Mouse (Mus musculus) left cerebral cortex, postnatal 36 days (tissue): Measurements from ENCODE around the gene Nudt21. TPM values are rescaled to one million over a fixed set of nuclear protein-coding genes. Genes with fewer than 3 reads are reported as not detected.
A peak's percentile ranks its signal among the peaks of the same experiment; 100 is the strongest.

ENCODE experiments used
- DNase-seq, 2 experiments: peaks; one replicate each; pipeline ENCODE4 v3.0.0; 2021 to 2022; ENCODE audit warnings: low spot score in 2 of 2, mixed read lengths in 1 of 2
- intact Hi-C: fragments of 180-260 bp; cut with DNase I; formaldehyde crosslinking; loops from one replicate; pipeline ENCODE4 v1.15.1; 2025
- total RNA-seq, 2 experiments: library from RNA; stranded (reverse); gene quantifications; 2 replicates each; pipeline ENCODE4 v1.2.3; 2021

The Nudt21 gene
- total RNA-seq, 2 experiments from 2014 or later: 41.3 to 54.3 TPM

DNA sequence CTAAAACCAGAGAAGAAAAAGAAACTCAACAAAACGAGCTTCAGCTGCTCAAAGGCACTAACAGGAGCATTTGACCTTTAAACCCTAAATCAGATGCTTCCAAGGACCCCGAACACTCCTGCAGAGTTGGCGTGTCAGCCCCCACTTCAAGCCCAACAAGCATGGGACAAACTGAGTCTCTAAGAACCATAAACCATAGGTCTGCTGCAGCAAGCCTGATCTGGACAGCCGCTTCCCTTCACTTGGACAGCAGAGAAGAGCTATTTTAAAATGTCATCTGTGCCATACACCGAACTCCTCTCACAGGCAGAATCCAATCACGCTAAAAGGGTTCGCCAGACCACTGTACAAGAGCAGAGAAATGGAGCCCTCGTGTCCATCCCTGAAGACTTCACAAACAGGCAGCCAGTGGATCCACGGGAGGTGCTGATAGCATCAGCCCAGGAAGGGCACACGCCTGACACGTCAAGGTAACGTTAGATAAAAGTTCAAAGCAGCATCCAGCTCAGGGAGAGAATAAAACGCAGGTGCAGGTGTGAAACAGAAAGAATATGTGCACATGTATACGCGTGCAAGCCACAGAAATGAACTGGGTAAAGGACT lies 27.5 kb downstream of the Nudt21 start:
- intact Hi-C loops: no loop called here
- no peak for DNase-seq

DNA sequence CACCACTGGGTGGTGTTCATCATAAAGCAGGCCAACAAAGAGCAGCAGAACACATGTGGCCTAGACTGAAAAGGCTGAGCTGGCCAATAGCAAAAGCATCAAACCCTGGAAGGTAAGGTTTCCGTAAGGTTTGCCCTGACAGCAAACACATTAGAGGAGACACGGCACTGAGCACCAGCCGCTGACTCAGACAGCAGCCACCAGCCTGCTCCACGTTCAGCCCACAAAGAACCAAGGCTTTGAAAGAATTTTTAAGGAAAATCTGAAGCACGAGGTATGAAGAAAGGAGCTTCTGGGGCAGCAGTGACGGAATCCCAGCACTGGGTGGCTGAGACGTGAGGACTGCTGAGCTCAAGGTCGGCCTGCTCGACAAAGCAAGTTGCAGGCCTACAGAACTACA lies 32.7 kb downstream of the Nudt21 start:
- no peak for DNase-seq
- intact Hi-C loops: no loop called here

DNA sequence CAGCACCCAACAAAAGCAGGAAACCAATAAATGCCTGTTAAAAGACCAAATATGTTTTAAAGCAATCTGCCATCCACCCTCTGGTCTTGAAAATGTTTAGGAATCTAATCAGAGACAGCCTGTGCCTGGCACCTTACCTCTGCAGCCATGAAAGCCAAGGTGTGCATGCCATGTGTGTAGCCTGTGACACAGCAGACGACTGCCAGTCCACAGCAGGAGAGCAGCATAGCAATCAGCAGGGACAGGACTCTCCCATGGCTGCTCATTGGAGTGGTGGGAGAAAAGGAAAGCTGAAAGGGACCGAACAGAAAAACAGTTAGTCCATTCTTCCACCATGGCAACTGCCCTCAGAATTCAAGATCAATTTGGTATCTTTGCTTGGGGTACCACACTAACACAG lies 37.9 kb downstream of the Nudt21 start:
- no peak for DNase-seq
- intact Hi-C loops: no loop called here

DNA sequence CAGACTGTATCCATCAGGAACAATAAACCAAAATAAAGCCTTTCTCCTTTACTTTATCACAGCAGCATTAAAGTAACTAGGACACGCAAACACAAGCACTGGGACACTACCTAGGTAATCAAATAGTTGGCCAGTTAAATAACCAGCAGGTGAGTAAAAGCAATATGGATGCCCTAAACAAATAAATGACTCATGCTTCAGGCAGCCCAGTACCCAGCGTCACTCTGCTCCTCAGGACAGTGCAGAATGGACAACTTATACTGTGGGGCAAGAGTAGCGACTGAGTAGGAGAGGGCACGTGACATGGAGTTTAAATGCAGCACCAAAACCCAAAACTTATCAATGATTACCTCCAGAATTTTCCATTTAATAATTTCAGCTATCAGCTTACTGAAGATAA lies 47.1 kb downstream of the Nudt21 start:
- intact Hi-C loops: loop anchor here (10.0 kb wide), 1 partner anchor 215 kb away; no protein-coding TSS in a partner anchor
- no peak for DNase-seq

DNA sequence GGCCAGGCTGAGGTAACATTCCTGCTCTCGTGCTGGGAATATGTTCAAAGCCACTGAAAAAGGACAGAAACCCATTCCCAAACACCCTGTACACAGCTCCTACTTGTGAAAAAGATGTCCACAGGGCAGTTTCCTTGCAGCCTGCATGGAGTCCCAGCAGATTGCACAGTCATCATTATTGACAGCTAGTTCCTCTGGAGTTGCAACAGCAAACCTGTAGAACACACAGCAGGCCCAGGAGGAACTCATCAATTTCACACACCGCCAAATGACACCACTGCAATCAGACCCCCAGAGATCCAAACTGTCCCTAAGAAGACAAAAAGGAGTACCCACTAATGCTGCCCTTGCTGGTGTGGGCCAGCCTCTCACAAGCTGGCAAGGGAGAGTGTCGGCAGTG lies 52.1 kb downstream of the Nudt21 start:
- intact Hi-C loops: loop anchor here (10.0 kb wide), 1 partner anchor 220 kb away; no protein-coding TSS in a partner anchor
- peak in 1 of 2 experiments; percentile 2 for DNase-seq

DNA sequence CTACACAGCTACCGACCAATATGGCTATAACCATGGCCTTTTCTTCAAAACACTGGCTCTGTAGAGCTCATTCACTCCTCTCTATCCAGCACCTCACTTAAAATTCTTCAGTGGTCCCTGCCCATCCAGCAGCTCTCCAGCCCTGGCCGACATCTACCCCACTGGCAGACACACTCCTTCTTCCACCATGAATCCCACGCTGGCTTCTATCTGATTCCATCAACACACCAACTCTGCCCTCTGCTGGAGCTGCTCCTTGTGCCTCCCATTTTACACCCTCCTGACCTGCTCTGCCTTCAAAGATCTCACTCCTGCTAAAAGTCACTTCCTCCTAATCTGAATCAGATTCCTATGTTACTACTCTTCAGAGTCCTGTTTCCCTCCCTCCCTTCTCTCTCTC lies 53.0 kb downstream of the Nudt21 start:
- DNase-seq: peak in 1 of 2 experiments; percentile 10
- intact Hi-C loops: loop anchor here (10.0 kb wide), 1 partner anchor 221 kb away; no protein-coding TSS in a partner anchor

DNA sequence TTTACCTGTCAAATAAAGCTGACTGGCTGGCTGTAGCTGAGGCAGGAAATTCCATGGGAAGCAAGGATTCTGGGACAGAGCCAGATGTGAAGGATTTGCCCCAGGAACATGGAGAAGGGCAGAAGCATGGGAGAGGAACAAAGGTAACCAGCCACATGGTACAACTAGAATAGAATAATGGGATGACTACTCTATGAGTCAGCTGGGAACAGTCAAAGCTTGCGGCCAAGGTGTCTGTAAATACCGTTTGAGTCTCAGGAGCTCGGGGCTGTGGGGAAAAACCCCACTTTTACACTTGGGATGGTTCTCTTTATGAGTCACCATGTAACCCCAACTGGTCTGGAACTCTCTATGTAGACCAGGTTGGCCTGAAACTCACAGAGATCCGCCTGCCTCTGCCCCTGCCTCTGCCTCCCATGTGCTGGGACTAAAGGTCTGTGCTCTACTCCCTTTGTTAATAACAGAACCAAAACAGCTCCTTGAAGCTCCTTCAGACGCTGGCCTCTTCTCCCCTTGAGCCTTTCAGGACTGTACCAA lies 55.1 kb downstream of the Nudt21 start:
- intact Hi-C loops: loop anchor here (10.0 kb wide), 1 partner anchor 223 kb away; no protein-coding TSS in a partner anchor
- DNase-seq: peak in 1 of 2 experiments; percentile 6

DNA sequence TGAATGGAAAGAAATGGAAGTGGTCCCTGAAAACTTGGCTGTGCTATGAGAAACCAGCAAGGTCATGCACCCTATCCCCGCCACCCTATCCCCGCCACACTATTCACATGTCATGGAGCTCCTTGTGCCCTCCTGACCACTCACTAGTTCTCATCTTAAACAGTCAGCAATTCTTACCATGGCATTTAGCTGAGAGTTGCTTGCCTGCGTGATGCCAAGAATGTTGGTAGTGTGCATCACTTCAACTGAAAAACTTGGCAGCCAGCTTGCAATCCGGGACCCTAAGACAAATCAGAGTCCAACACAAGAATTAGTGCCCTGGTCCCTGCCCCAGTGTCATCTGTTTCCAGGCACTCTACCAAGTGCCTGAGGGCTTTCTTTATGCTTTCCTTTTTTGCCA lies 56.7 kb downstream of the Nudt21 start:
- intact Hi-C loops: loop anchor here (10.0 kb wide), 1 partner anchor 225 kb away; no protein-coding TSS in a partner anchor
- peak in 1 of 2 experiments; percentile 1 for DNase-seq

DNA sequence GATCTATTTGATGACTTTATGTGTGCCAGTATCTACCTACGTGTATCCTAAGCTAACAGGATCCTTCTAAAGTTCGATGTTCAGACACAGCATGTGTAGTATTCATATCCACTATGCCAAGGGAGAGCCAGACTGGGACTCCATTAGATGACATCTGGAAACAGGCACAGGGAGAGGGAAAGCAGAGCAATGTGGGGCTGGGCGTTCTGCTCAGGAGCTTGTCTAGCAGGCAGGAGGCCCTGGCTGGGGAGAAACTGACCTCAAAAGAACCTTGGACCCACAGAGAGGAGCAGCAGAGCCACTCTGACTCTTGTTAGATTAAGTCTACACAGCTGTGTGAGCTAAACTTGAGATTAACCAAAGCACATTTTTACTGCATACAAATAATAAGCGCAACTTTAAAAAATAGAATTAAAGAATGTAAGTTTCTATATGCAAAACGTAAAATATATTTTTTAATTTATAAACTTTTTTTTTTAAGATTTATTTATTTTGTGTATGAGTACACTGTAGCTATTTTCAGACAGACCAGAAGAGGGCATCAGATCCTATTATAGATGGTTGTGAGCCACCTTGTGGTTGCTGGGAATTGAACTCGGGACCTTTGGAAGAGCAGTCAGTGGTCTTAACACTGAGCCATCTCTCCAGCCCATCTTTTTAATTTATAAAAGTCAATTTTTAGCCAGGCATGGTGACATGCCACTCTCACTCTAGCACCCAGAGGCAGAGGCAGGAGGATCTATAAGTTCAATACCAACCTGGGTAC lies 60.2 kb downstream of the Nudt21 start:
- peak in 1 of 2 experiments; percentile 1 for DNase-seq
- intact Hi-C loops: no loop called here

DNA sequence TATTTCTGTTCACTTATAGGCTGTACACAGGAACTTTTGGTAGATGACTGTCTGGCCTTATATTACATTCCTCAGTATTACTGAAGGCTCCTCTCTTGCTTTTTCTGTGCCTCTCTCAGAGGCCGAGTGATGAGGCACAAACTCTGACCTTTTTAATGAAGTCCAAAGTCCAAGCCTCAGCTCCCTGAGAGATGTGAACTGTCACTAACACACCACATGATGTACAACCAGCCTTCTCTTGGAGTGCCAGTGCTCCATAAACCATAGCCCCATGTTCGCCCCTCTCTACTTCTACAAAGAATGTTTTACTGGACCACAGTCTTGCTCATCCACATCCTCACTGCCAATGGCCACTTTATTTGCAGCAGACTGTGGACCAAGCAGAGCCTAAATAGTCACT lies 61.5 kb downstream of the Nudt21 start:
- intact Hi-C loops: no loop called here
- peak in 1 of 2 experiments; percentile 2 for DNase-seq

DNA sequence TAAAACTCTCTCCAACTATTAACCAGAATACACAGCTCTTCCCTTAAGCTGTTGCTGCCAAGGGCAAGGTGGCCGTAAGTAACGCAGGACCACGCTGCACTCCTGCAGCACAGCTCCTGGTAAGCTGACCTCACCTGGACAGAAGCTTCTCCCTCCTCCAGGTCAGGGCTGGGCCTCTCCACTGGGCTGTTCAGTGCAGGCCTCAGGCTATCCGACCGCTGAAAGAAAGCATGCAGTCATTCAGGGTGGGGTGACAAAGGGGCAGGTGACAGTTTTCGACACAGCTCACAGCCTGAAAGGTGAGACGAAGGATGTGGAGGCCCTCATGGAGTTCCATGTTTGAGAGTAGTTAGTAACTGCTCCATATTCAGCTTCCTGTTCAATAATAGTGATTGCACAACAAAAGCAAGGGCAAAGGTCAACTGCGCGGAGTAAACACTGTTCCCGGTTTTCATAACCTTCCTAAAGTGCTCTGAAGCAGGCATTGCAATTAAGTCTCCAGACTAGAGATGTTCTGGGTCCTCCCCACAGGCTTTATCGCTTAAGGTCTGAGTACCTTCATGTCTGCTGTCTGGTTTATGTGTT lies 62.1 kb downstream of the Nudt21 start:
- intact Hi-C loops: no loop called here
- DNase-seq: peak in 1 of 2 experiments; percentile 3

DNA sequence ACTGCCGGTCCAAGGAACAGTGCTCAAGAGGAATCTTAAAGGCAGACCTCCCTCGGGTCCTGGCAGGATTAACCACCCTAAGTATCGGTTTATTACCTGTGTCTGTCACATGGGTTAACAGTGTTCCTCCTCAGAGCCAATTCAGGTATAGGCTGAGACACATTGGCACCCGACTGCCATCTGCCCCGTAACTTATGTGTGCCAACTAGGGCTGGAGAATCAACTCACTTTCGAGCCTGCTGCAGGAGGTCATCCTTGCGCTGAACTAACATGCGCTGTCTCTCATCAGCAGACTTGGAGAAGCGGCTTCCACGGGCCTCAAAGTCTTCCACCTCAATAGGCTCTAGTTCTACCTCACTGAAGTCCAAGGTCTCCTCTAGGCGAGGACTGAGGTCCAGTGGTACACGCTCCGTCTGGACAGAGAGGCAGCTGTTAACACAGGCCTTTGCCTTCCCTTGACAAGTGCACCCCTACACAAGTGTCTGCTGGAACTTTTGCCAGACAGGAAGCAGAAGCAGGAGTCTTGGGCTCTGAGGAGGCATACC lies 62.9 kb downstream of the Nudt21 start:
- intact Hi-C loops: no loop called here
- DNase-seq: peak in 1 of 2 experiments; percentile 7

DNA sequence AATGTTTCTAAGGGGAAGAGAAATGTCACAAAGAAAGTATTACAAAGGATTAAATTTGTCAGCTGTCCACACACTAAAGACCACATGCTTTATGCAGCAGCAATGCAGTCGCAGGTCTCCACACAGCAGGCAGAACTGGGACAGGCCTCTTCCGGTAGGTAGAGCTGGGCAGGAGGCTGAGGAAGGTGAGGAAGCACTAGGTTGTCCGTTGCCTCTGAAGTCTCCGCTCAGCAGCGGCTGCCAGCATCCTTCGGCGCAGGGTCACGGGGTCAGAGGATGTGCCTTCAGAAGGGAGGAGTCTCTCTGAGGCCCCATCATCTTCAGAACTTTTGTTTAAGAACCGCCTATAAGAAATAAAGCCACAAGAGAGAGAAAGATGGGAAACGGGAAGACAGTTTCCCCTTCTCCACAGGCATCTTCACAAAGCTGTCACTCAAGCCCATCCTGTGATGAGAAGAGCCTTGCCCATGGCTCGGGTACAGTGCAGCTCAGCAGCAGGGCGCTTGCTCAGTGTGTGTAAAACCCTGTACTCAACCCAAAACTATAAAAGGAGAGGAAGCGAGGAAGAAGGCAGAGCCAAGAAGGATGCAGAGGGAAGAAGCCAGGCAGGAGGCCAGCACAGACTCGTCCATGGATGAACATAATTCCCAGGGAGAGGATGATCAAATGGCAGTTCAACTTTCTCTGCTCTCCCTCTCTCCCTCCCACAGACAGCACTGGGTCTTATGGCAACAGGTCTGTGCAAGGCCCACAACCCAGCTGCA lies 63.7 kb downstream of the Nudt21 start:
- intact Hi-C loops: no loop called here
- peak in 1 of 2 experiments; percentile 26 for DNase-seq

DNA sequence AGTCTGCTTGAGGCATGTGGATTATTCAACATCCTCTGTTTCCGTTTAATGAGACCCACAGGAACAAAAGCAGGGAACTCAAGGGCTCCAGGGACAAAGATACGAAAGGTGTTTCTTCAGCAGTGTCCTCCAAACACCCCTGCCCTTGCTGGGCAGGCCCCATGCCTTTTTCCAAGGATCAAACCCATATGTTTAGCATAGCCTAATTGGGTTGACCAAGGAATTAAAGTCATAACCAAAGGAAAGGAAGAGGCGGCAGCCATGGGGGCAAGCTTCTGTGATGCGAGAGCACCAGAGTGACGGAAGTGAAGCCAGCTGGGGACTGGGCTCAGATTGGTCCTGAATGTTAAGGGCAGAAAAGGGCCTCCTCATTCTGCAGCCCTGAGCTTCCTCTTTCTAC lies 64.6 kb downstream of the Nudt21 start:
- peak in 1 of 2 experiments; percentile 2 for DNase-seq
- intact Hi-C loops: no loop called here

DNA sequence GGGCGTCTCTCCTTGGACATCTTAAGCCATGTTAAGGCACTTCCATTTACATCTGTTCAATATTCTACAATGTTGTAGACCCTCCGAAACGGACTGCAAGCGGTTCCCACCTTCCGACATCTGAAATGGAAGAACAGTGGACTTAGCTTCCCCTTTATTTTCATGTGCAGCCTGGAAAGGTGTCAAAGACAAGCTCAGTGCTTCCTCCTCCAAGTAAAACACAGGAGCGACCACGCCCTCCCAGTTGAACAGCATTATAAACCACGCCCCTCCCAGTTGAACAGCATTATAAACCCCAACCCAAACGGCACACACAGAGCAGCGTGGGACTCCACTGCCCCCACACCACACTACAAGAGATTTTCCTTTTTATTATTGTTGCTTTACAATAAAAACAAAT lies 65.4 kb downstream of the Nudt21 start:
- intact Hi-C loops: no loop called here
- peak in 1 of 2 experiments; percentile 2 for DNase-seq

DNA sequence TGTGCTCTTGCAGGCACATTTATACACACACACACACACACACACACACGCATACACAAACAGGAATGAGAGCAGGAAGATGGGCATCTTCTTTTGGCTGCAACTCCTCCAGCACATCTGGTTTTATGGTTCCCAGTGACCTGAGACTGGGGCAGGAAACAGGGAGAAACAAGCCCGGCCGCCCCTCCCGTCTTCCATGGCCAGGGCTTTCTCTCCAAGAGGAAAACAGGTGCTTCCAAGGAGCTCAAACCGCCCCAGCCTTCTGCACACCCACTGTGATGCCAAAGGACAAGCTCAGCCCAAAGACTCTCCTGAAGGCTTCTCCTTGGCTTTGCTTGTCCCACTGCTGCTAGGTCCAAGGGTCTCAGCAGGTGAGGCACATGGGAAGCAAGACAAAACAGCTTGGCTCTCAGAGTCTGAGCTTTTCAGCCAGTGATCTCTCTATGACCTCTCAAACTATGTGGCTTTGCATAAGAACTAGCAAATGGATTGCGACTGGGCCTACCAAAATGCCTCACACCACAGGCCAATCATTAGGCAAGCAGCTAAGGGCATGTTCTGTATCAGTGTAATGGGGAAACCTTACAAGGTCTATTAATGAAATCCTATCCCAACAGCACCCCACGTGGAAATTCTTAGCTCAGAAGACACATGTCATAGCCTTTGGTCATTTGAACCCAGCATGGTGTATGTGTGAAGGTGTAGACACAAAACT lies 67.0 kb downstream of the Nudt21 start:
- intact Hi-C loops: no loop called here

DNA sequence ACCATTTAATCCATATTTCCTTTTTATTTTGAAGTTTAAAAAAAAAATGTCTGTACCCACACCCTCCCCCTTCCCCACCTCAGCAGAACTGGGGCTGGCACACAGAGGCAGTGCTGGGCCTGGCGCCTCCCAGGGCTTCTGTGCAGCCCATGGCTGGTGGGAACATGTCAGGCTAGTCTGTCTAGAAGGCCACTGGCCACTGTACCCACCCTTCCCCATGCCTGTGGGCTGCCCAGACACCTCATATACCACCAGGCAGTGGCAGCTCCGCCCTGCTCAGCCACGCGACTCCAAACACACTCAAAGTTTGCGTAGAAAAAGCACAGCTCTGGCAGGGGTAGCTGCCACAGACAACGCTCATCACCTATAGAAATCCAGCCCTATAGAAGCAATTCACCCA lies 68.5 kb downstream of the Nudt21 start:
- intact Hi-C loops: no loop called here
- DNase-seq: no peak

More for the DNA sequence above, 67.0 kb downstream of the Nudt21 start:
- peak in 1 of 2 experiments; percentile 2 for DNase-seq
